Mouse (Mus musculus) mouse trophoblast stem cell (cell line): ENCODE data around the gene Nup205.

Experiments
- in situ Hi-C, 2 experiments: fragments of 300-500 bp; cut with MseI, MboI; formaldehyde crosslinking; loops; 2 replicates in 1 of 2; 3 replicates in 1 of 2; pipeline ENCODE4 v1.15.1; 2025

Nup205 gene

DNA sequence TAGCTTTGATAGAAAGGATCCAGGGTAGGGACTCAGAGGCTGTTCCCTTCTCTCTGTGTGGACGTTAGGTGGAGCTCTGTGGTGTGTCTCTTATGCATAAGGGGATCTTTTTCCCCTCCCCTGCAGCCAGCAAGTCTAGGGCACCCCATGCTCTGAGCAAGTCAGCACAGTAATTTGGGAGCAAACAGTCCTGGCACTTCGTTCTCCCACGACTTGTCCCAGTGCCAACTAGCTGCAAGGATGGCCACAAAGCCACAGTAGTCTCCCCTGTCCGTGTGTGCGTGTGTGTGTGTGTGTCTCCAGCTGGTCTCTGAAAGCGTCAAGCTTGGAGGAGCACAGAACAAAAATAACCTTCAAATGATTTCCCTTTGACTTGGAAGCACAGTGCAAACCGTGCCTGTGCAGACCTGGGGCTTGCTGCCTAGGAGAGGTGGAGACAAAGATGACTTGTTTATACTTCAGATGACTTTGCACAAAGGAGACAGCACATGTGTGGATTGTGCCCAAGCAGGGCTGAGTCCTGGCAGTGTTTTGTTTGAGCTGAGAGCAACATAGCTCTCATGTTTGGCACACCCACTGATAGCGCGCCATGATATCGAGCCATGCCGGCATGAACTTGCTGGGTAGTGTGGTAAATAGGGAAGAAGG, 111.0 kb downstream of the Nup205 start:
- in situ Hi-C loops = no loop called here

DNA sequence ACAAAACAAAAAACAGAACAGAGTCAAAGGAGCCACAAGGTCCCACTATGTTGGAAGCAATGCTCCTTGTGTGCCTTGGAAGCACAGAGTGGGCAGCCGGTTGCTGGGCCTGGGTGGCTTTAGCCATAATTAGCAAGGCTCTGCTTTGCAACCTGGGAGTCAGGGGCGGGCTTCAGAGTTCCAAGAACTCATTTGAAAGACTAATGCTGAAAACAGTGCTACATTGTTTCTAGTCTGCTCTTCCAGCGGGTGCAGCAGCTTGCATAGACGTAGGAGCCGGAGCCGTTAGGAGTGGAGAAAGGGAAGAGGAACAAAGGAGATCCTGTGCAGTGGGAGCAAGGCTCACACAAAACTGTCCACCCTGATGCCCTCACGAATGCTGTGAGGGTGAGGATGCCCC, 111.7 kb downstream of the Nup205 start:
- in situ Hi-C loops = no loop called here

DNA sequence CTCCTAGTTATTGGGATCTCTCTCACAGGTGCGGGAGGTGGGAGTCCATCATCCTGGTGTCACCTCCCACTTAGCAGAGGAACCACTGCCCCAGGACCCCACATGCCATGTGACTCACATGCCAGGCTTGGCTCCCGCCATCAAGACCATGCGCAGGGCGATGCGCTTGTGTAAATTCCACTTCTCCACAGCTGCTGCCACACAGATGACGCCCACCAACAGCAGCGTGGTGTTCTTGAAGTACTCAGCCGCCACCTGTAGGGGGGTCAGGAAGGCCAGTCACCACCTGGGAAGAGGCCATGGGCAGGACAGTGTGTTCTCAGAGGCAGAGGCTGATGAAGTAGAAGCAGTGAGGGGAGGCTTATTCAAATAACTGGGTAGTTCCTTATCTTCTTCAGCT, 112.5 kb downstream of the Nup205 start:
- in situ Hi-C loops = no loop called here

DNA sequence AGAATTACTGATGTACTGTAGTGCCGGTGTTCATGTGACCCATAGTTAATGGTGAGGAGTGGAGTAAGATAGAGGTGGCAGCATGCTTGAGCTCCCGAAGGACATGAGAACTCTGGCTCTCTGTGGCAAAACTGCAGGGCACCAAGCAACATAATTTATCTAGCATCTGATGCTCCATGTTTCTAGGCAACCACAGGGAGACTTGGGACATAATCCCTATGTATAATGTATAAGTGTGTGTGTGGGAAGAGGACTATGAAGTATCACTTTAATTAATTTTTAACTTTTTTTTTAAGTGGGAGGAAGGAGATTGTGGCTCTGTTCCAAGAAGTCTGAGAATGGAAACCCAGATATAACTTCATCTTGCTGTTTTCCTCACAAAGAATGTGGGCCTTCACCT, 117.7 kb downstream of the Nup205 start:
- in situ Hi-C loops = no loop called here

DNA sequence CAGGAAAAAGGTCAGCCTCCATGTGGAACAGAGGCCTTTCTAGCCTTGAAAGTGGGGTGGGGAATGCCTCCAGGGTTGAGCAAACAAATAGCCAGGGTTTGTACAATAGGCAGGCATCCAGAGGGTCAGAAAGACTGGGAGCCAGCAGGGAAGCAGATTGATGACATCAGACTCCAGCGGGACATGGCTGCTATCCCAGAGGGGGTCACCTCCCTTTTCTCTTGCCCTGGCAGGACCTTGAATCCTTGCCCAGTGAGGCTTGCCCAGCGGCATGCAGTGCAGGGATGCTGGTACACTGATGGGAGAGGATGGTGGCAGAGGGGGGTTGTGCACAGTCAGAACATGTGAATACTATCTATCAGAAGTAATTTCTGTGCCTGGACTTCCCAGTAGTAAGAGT, 119.8 kb downstream of the Nup205 start:
- in situ Hi-C loops = no loop called here
